Mouse (Mus musculus): ENCODE data around the gene Hnf4a.

- TF ChIP-seq CTCF (IDR thresholded peaks at IDR 0.05; ENCODE audit: low read depth, low read length) = no peak
- TF ChIP-seq EP300 (IDR thresholded peaks at IDR 0.05; ENCODE audit: insufficient read depth, low read depth, low read length) = no peak
- TF ChIP-seq POLR2A (IDR thresholded peaks at IDR 0.05; ENCODE audit: insufficient read depth, low read length) = no peak
Observed at GRCm38 (mm10) chr2:163596873-163597155, 90.2 kb downstream of the Hnf4a start.

Data from ES-Bruce4 (cell line).